ENCODE assay signal across 24 mouse cellular contexts in the genomic region with DNA sequence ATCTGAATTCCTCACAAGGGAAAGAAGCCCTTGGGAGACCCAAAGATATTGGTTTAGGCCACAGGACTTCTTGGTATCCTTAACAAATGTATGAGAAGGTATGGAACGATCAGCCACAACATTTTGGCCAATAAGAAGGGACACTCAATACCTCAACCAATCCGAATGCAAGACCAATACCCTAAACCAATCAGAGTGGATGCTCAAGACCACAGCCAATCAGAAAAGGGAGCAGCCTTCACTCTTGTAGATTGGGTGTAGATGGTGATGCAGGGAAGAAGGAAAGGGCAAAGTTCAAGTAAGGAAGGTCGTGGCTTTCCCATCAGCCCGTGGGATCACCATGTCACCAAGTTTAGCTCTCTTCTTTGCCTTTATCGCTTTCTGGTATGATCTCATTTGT. TPM values are rescaled to one million over a fixed set of nuclear protein-coding genes. Genes with fewer than 3 reads are reported as not detected.
"Had no signal": no experiment of that assay in that cellular context is flagged by ENCODE, and none has a peak within 500 bp of the region (broad histone marks: within the 10 kb centered on the region; RNA-seq: fewer than 3 reads in every experiment).

No protein-coding gene starts in this region.

- H3K4me3 ChIP-seq: midbrain, embryonic 10.5 days; myocyte; neural tube, embryonic 13.5 days; neural tube, embryonic 15.5 days; stomach, embryonic 15.5 days had no signal

- H3K9me3 ChIP-seq: midbrain, embryonic 10.5 days; neural tube, embryonic 13.5 days; neural tube, embryonic 15.5 days; stomach, embryonic 15.5 days had no signal

- H3K27me3 ChIP-seq: neural tube, embryonic 13.5 days; neural tube, embryonic 15.5 days; stomach, embryonic 15.5 days had no signal

- H3K4me1 ChIP-seq: stomach, embryonic 15.5 days had no signal

- H3K9ac ChIP-seq: liver, embryonic 14.5 days; lung, embryonic 14.5 days; neural tube, embryonic 13.5 days; neural tube, embryonic 15.5 days; stomach, embryonic 15.5 days had no signal

- DNase-seq: lung, adult 18-20 months; lung, embryonic 14.5 days; lung, postnatal 10 days; lung, postnatal 4 days; midbrain, embryonic 14.5 days; retina, postnatal 1 day; right cerebral cortex, adult 18-20 months; right cerebral cortex, postnatal 25 days; right cerebral cortex, postnatal 4 days; thymus, adult 18-20 months; thymus, postnatal 14 days; thymus, postnatal 36 days had no signal

- H3K4me2 ChIP-seq: lung, embryonic 14.5 days; neural tube, embryonic 13.5 days; neural tube, embryonic 15.5 days; stomach, embryonic 15.5 days had no signal

- ATAC-seq: midbrain, embryonic 16.5 days had no signal

- H3K27ac ChIP-seq: liver, embryonic 14.5 days; midbrain, embryonic 10.5 days; neural tube, embryonic 13.5 days; neural tube, embryonic 15.5 days; stomach, embryonic 15.5 days; stomach, postnatal 0 days had no signal

- H3K36me3 ChIP-seq: midbrain, embryonic 10.5 days; neural tube, embryonic 13.5 days; neural tube, embryonic 15.5 days; stomach, embryonic 15.5 days had no signal

RNA-seq across cellular contexts. Expression of gene Tmem132b, which starts 40.4 kb away (rescaled TPM):
- total RNA-seq: megakaryocyte-erythroid progenitor cell, adult 5-6 weeks had no signal
- polyA plus RNA-seq: liver, embryonic 14.5 days; liver, embryonic 16.5 days; lung, embryonic 14.5 days; lung, embryonic 16.5 days; thymus, postnatal 0 days had no signal
